Mouse (Mus musculus): ENCODE measurements around the gene Prkcg. TPM values are rescaled to one million over a fixed set of nuclear protein-coding genes. Genes with fewer than 3 reads are reported as not detected.

The Prkcg gene
- polyA plus RNA-seq, 2 experiments, result 0.17 to 1.6 TPM

GRCm38 (mm10) chr7:3294794-3295193 is 5.8 kb downstream of the Prkcg start:
- peaks cover 23% of the 10 kb centered on the region for H3K4me1 ChIP-seq (ENCODE audit: control insufficient read depth, insufficient read depth, low read length)
- no peaks in the 10 kb centered on the region for H3K9me3 ChIP-seq (ENCODE audit: control insufficient read depth, low read length)
- H3K27ac ChIP-seq (replicated peaks; ENCODE audit: low read depth, low read length), result no peak overlapping the region
- no peak overlapping the region for H3K4me2 ChIP-seq (replicated peaks; ENCODE audit: low read depth, low read length, severe bottlenecking)
- no peak for DNase-seq (ENCODE audit: low spot score)
- peaks cover 58% of the 10 kb centered on the region for H3K36me3 ChIP-seq (ENCODE audit: control insufficient read depth, insufficient read depth, low read length)
- no peak for TF ChIP-seq POLR2A (IDR thresholded peaks at IDR 0.05; ENCODE audit: borderline replicate concordance, extremely low read depth, insufficient read depth, insufficient read length)
- no peak overlapping the region for H3K9ac ChIP-seq (ENCODE audit: low read depth, low read length, severe bottlenecking)
- H3K27me3 ChIP-seq (ENCODE audit: control insufficient read depth, insufficient read depth, low read length), result no peaks in the 10 kb centered on the region
- 100% methylated on average over 1 of the region's 1 CpGs for WGBS
- no peak overlapping the region for H3K4me3 ChIP-seq (replicated peaks; ENCODE audit: low read length)
- no peak for ATAC-seq (ENCODE audit: low FRiP score, low read depth)

DNA sequence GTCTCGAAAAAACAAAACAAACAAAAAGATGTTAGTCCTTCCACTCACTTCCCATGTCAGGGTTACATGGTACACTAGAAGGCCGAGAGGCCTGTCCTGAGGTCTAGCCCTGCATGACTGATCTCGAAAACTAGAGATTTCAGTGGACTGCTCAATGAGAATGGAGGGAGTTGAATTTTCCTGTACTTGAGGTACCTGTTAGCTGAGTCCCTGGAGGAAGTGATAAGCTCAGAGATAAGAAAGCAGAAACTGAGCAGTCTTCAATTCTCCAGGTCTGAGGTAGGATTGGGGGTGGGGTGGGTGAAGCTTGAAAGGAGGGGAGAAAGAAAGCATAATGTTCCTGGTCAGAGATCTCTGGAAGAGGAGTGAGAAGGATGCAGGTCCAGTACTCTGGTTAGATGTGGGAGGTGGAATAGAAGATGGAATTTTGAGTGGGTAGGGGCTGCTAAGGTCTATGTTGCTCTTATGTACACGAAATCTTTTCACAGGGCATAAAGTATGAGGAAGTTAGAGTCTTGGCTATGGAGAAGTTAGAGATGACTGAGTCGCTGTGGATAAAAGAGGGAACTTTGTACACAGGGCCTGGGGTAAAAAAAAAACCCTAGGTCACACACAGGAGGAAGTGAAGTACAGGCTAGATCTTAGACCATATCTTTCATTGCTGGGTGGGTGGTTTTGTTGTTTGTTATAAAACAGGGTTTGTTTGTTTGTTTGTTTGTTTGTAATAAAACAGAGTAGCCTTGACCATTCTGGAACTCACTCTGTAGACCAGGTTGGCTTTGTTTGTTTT is 6.5 kb downstream of the Prkcg start:
- no peak for TF ChIP-seq POLR2A (IDR thresholded peaks at IDR 0.05; ENCODE audit: borderline replicate concordance, extremely low read depth, insufficient read depth, insufficient read length)
- ATAC-seq (ENCODE audit: low FRiP score, low read depth) (no peak), DNase-seq (ENCODE audit: low spot score) (no peak)
- Histone ChIP-seq H3K9me3 (ENCODE audit: control insufficient read depth, low read length) (no peaks in the 10 kb centered on the region), H3K4me1 (ENCODE audit: control insufficient read depth, insufficient read depth, low read length) (peaks cover 21% of the 10 kb centered on the region), H3K27ac (replicated peaks; ENCODE audit: low read depth, low read length) (no peak overlapping the region), H3K4me2 (replicated peaks; ENCODE audit: low read depth, low read length, severe bottlenecking) (no peak overlapping the region), H3K27me3 (ENCODE audit: control insufficient read depth, insufficient read depth, low read length) (peaks cover under 1% of the 10 kb centered on the region; the same call in 1 of the 2 replicates), H3K9ac (ENCODE audit: low read depth, low read length, severe bottlenecking) (no peak overlapping the region), H3K4me3 (replicated peaks; ENCODE audit: low read length) (no peak overlapping the region), H3K36me3 (ENCODE audit: control insufficient read depth, insufficient read depth, low read length) (peaks cover 63% of the 10 kb centered on the region)
- 92% methylated on average over 5 of the region's 5 CpGs for WGBS

DNA sequence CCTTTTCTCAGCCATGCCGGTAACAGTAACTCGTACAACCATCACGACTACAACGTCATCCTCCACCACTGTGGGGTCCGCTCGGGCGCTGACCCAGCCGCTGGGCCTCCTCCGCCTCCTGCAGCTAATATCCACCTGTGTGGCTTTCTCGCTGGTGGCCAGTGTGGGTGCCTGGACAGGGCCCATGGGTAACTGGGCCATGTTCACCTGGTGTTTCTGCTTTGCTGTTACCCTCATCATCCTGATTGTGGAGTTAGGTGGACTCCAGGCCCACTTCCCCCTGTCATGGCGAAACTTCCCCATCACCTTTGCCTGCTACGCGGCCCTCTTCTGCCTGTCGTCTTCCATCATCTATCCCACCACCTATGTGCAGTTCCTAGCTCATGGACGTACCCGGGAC is 7.7 kb downstream of the Prkcg start:
- WGBS, result 94% methylated on average over 16 of the region's 16 CpGs
- Histone ChIP-seq H3K4me1 (ENCODE audit: control insufficient read depth, insufficient read depth, low read length) (peaks cover 12% of the 10 kb centered on the region), H3K4me3 (replicated peaks; ENCODE audit: low read length) (no peak overlapping the region), H3K9ac (ENCODE audit: low read depth, low read length, severe bottlenecking) (no peak overlapping the region), H3K27ac (replicated peaks; ENCODE audit: low read depth, low read length) (no peak overlapping the region), H3K27me3 (ENCODE audit: control insufficient read depth, insufficient read depth, low read length) (peaks cover 12% of the 10 kb centered on the region; the same call in 1 of the 2 replicates), H3K9me3 (ENCODE audit: control insufficient read depth, low read length) (no peaks in the 10 kb centered on the region), H3K36me3 (ENCODE audit: control insufficient read depth, insufficient read depth, low read length) (peaks cover 63% of the 10 kb centered on the region), H3K4me2 (replicated peaks; ENCODE audit: low read depth, low read length, severe bottlenecking) (no peak overlapping the region)
- no peak for DNase-seq (ENCODE audit: low spot score)
- ATAC-seq (ENCODE audit: low FRiP score, low read depth), result no peak
- no peak for TF ChIP-seq POLR2A (IDR thresholded peaks at IDR 0.05; ENCODE audit: borderline replicate concordance, extremely low read depth, insufficient read depth, insufficient read length)

GRCm38 (mm10) chr7:3299941-3300617 is 11.1 kb downstream of the Prkcg start:
- 59% methylated on average over 7 of the region's 7 CpGs for WGBS

DNA sequence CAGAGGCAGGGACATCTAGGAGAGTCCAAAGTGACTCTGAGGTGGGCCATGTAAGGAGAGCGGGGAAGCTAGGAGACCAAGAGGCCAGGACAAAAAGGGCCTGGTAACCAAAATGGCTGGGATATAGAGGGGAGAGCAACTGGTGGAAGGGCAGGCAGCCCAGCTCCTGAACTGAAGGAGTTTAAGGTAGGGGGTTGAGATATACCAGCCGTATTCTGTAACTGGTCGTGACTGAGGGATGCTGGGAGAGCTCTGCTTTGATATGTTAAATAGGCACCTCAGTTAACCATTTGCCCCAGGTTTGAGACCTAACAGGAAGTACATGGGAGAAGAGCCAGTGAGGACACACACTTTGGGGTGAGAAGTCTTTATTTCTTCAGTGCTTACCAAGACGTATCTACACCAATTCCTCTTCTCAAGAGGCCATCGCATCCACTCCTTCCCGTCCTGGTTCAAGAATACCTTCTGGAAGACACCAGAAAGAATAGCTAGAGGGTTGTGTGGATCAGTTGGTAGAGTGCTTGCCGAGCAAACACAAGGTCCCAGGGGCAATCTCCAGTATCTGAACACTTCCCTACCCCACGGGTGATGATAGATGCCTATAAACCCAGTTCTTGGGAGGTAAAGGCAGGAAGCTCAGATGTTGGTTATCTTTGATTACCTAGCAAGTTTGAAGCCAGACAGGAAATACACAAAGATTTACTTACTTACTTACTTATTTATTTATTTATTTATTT is 12.1 kb downstream of the Prkcg start:
- Histone ChIP-seq H3K9ac (ENCODE audit: low read depth, low read length, severe bottlenecking) (no peak overlapping the region), H3K36me3 (ENCODE audit: control insufficient read depth, insufficient read depth, low read length) (peaks cover 41% of the 10 kb centered on the region), H3K27me3 (ENCODE audit: control insufficient read depth, insufficient read depth, low read length) (peaks cover 37% of the 10 kb centered on the region), H3K4me2 (replicated peaks; ENCODE audit: low read depth, low read length, severe bottlenecking) (no peak overlapping the region), H3K27ac (replicated peaks; ENCODE audit: low read depth, low read length) (no peak overlapping the region), H3K4me3 (replicated peaks; ENCODE audit: low read length) (no peak overlapping the region), H3K9me3 (ENCODE audit: control insufficient read depth, low read length) (no peaks in the 10 kb centered on the region), H3K4me1 (ENCODE audit: control insufficient read depth, insufficient read depth, low read length) (peaks cover 13% of the 10 kb centered on the region)
- 59% methylated on average over 8 of the region's 8 CpGs for WGBS
- DNase-seq (ENCODE audit: low spot score) (no peak), ATAC-seq (ENCODE audit: low FRiP score, low read depth) (no peak)
- TF ChIP-seq POLR2A (IDR thresholded peaks at IDR 0.05; ENCODE audit: borderline replicate concordance, extremely low read depth, insufficient read depth, insufficient read length), result no peak

More at GRCm38 (mm10) chr7:3299941-3300617, 11.1 kb downstream of the Prkcg start:
- Histone ChIP-seq H3K4me2 (replicated peaks; ENCODE audit: low read depth, low read length, severe bottlenecking) (no peak overlapping the region), H3K9me3 (ENCODE audit: control insufficient read depth, low read length) (no peaks in the 10 kb centered on the region), H3K36me3 (ENCODE audit: control insufficient read depth, insufficient read depth, low read length) (peaks cover 48% of the 10 kb centered on the region), H3K9ac (ENCODE audit: low read depth, low read length, severe bottlenecking) (no peak overlapping the region), H3K4me1 (ENCODE audit: control insufficient read depth, insufficient read depth, low read length) (peaks cover 13% of the 10 kb centered on the region), H3K27me3 (ENCODE audit: control insufficient read depth, insufficient read depth, low read length) (peaks cover 32% of the 10 kb centered on the region), H3K4me3 (replicated peaks; ENCODE audit: low read length) (no peak overlapping the region), H3K27ac (replicated peaks; ENCODE audit: low read depth, low read length) (no peak overlapping the region)
- no peak for DNase-seq (ENCODE audit: low spot score)
- no peak for TF ChIP-seq POLR2A (IDR thresholded peaks at IDR 0.05; ENCODE audit: borderline replicate concordance, extremely low read depth, insufficient read depth, insufficient read length)
- ATAC-seq (ENCODE audit: low FRiP score, low read depth), result no peak
